ENCODE assay signal across 10 mouse cellular contexts in genomic region chr10:127519903-127520713, GRCm38 (mm10). TPM values are rescaled to one million over a fixed set of nuclear protein-coding genes. Genes with fewer than 3 reads are reported as not detected.
DNase-seq lines count a peak whose midpoint lies in the region; ATAC-seq and TF ChIP-seq lines count a peak whose summit lies in the region.
"Had no signal": no experiment of that assay in that cellular context is flagged by ENCODE, and none has a peak within 500 bp of the region (broad histone marks: within the 10 kb centered on the region; RNA-seq: fewer than 3 reads in every experiment).

No protein-coding gene starts in this region.

- peaks cover 54% of the 10 kb centered on the region for H3K27me3 ChIP-seq in heart, embryonic 13.5 days (replicated peaks)
- H3K27me3 ChIP-seq in midbrain, embryonic 12.5 days = peaks cover 75% of the 10 kb centered on the region
- H3K27me3 ChIP-seq in midbrain, postnatal 0 days (ENCODE audit: insufficient read depth, low read length) = peaks cover under 1% of the 10 kb centered on the region; the same call in 1 of the 2 replicates
- H3K27me3 ChIP-seq in liver, embryonic 15.5 days = peaks cover 41% of the 10 kb centered on the region

- 88% methylated on average over 37 of the region's 37 CpGs for WGBS in heart, embryonic 13.5 days
- 91% methylated on average over 37 of the region's 37 CpGs for WGBS in midbrain, embryonic 12.5 days
- WGBS in midbrain, postnatal 0 days = 93% methylated on average over 36 of the region's 37 CpGs
- 89% methylated on average over 37 of the region's 37 CpGs for WGBS in liver, embryonic 15.5 days (ENCODE audit: insufficient replicate concordance)

- H3K4me3 ChIP-seq in heart, embryonic 13.5 days = no peak overlapping the region
- H3K4me3 ChIP-seq in midbrain, embryonic 12.5 days = no peak overlapping the region
- no peak overlapping the region for H3K4me3 ChIP-seq in midbrain, postnatal 0 days (ENCODE audit: low read depth, low read length)
- H3K4me3 ChIP-seq in bone marrow macrophage, adult 2 months (ENCODE audit: insufficient read depth, low read length) = peak overlapping the region; percentile 86; the same call in 1 of the 2 replicates
- peak overlapping the region; percentile 78 for H3K4me3 ChIP-seq in liver, embryonic 15.5 days (replicated peaks)
- H3K4me3 ChIP-seq: gastrocnemius, adult 2 months had no signal

- intact Hi-C loops in heart, postnatal 36 days (cut with DNase I) = no loop called here

- H3K4me2 ChIP-seq in heart, embryonic 13.5 days = peak overlapping the region; percentile 87; the same call in 1 of the 2 replicates
- 0 out of 2 replicates have a peak overlapping the region, but pooled peaks have one; percentile 78 for H3K4me2 ChIP-seq in midbrain, embryonic 12.5 days (replicated peaks)
- H3K4me2 ChIP-seq in midbrain, postnatal 0 days (ENCODE audit: low read depth, low read length, poor library complexity, severe bottlenecking) = no peak overlapping the region
- H3K4me2 ChIP-seq in liver, embryonic 15.5 days = peak overlapping the region; percentile 93

- no peak for TF ChIP-seq POLR2A in bone marrow macrophage, adult 2 months (IDR thresholded peaks at IDR 0.05; ENCODE audit: borderline replicate concordance, low read depth, low read length)

- no peak overlapping the region for H3K9ac ChIP-seq in heart, embryonic 13.5 days
- no peak overlapping the region for H3K9ac ChIP-seq in midbrain, embryonic 12.5 days (replicated peaks)
- no peak overlapping the region for H3K9ac ChIP-seq in midbrain, postnatal 0 days (replicated peaks; ENCODE audit: low read length, poor library complexity, severe bottlenecking)
- H3K9ac ChIP-seq in liver, embryonic 15.5 days = peak overlapping the region; percentile 77; the same call in 1 of the 2 replicates

- no peak for ATAC-seq in heart, embryonic 13.5 days (ENCODE audit: extremely low read depth, insufficient number of reproducible peaks, low FRiP score, low TSS enrichment)
- ATAC-seq in midbrain, embryonic 12.5 days (ENCODE audit: low FRiP score, low read depth) = no peak
- ATAC-seq in midbrain, postnatal 0 days (ENCODE audit: low FRiP score) = no peak
- ATAC-seq in liver, embryonic 15.5 days (ENCODE audit: insufficient read depth) = no peak
- ATAC-seq in monocyte, adult 5-6 weeks (replicated peaks; ENCODE audit: insufficient number of reproducible peaks, low FRiP score, low TSS enrichment, poor library complexity, severe bottlenecking) = no peak

- DNase-seq in heart, postnatal 36 days = no peak
- DNase-seq in midbrain, postnatal 0 days (ENCODE audit: low spot score) = no peak
- DNase-seq in gastrocnemius, adult 8-10 months (ENCODE audit: low spot score in 2 of 2) = no peak
- DNase-seq: gastrocnemius, adult 2 months had no signal

- no peaks in the 10 kb centered on the region for H3K9me3 ChIP-seq in heart, embryonic 13.5 days
- H3K9me3 ChIP-seq in midbrain, embryonic 12.5 days = 0 out of 2 replicates have a peak, but pooled peaks cover 3% of the 10 kb centered on the region
- H3K9me3 ChIP-seq in midbrain, postnatal 0 days (ENCODE audit: low read length) = no peaks in the 10 kb centered on the region
- H3K9me3 ChIP-seq in liver, embryonic 15.5 days (replicated peaks) = no peaks in the 10 kb centered on the region

- peaks cover 45% of the 10 kb centered on the region for H3K4me1 ChIP-seq in heart, embryonic 13.5 days
- peaks cover 51% of the 10 kb centered on the region for H3K4me1 ChIP-seq in midbrain, embryonic 12.5 days
- H3K4me1 ChIP-seq in midbrain, postnatal 0 days (ENCODE audit: insufficient read depth, low read length) = 0 out of 2 replicates have a peak, but pooled peaks cover 4% of the 10 kb centered on the region
- H3K4me1 ChIP-seq in bone marrow macrophage, adult 2 months (ENCODE audit: control insufficient read depth, insufficient read depth, low read length) = peaks cover 14% of the 10 kb centered on the region
- H3K4me1 ChIP-seq in liver, embryonic 15.5 days (replicated peaks) = peaks cover 65% of the 10 kb centered on the region

- H3K27ac ChIP-seq in heart, embryonic 13.5 days (replicated peaks) = no peak overlapping the region
- no peak overlapping the region for H3K27ac ChIP-seq in midbrain, embryonic 12.5 days (replicated peaks)
- no peak overlapping the region for H3K27ac ChIP-seq in midbrain, postnatal 0 days (ENCODE audit: low read depth, low read length)
- H3K27ac ChIP-seq in bone marrow macrophage, adult 2 months (ENCODE audit: insufficient read depth, low read depth, low read length) = no peak overlapping the region
- H3K27ac ChIP-seq in liver, embryonic 15.5 days (replicated peaks) = peak overlapping the region; percentile 87; the same call in 1 of the 2 replicates
- H3K27ac ChIP-seq: gastrocnemius, adult 2 months; macrophage had no signal

- H3K36me3 ChIP-seq in heart, embryonic 13.5 days = peaks cover 37% of the 10 kb centered on the region
- H3K36me3 ChIP-seq in midbrain, embryonic 12.5 days = peaks cover 25% of the 10 kb centered on the region
- H3K36me3 ChIP-seq in midbrain, postnatal 0 days (ENCODE audit: insufficient read depth, low read length) = peaks cover 19% of the 10 kb centered on the region
- H3K36me3 ChIP-seq in liver, embryonic 15.5 days (replicated peaks) = peaks cover 43% of the 10 kb centered on the region

- no peak for TF ChIP-seq CTCF in midbrain, postnatal 0 days (IDR thresholded peaks at IDR 0.05)
- TF ChIP-seq CTCF in bone marrow macrophage, adult 2 months (IDR thresholded peaks at IDR 0.05; ENCODE audit: low read depth, low read length) = no peak

RNA-seq across cellular contexts. Expression of gene Shmt2, which starts 2.1 kb away (rescaled TPM):
- polyA plus RNA-seq in heart, embryonic 13.5 days (2015; fragmentation: Nextera tagmentation; extraction: Ambion mirVana) = 78.3 and 84.5 TPM in 2 replicates
- 10 to 100 TPM; 43.8 to 44.3 TPM for total RNA-seq in heart, postnatal 36 days (2021)
- polyA plus RNA-seq in midbrain, embryonic 12.5 days (2016; fragmentation: Nextera tagmentation; extraction: Ambion mirVana) = 75.1 and 77.8 TPM in 2 replicates
- total RNA-seq in midbrain, postnatal 0 days (2014; rRNA removed) = 39.8 and 48.0 TPM in 2 replicates
- 32.8 and 34.2 TPM in 2 replicates for polyA plus RNA-seq in midbrain, postnatal 0 days (2015; fragmentation: Nextera tagmentation; extraction: Ambion mirVana)
- polyA plus RNA-seq in bone marrow macrophage, adult 2 months (2012; ENCODE audit: insufficient read depth, insufficient read length, missing spikeins) = 21.0 and 22.8 TPM in 2 replicates
- 138 and 159 TPM in 2 replicates for polyA plus RNA-seq in liver, embryonic 15.5 days (2015; fragmentation: Nextera tagmentation; extraction: Ambion mirVana)
- total RNA-seq in monocyte, adult 5-6 weeks (2017) = 7.9 to 28.8 TPM (median 11.5 TPM) in 3 replicates
- total RNA-seq in gastrocnemius, adult 8-10 months (2022) = 10 to 100 TPM; 20.3 to 23.0 (median 22.8) TPM

RNA-seq across cellular contexts. Expression of gene Ndufa4l2, which starts 5.3 kb away (rescaled TPM):
- polyA plus RNA-seq in heart, embryonic 13.5 days (2015; fragmentation: Nextera tagmentation; extraction: Ambion mirVana) = 14.2 and 18.1 TPM in 2 replicates
- total RNA-seq in heart, postnatal 36 days (2021) = 10 to 100 TPM; 26.0 to 27.6 TPM
- polyA plus RNA-seq in midbrain, embryonic 12.5 days (2016; fragmentation: Nextera tagmentation; extraction: Ambion mirVana) = 7.0 and 7.6 TPM in 2 replicates
- total RNA-seq in midbrain, postnatal 0 days (2014; rRNA removed) = 16.2 and 16.6 TPM in 2 replicates
- 18.7 and 19.9 TPM in 2 replicates for polyA plus RNA-seq in midbrain, postnatal 0 days (2015; fragmentation: Nextera tagmentation; extraction: Ambion mirVana)
- polyA plus RNA-seq in bone marrow macrophage, adult 2 months (2012; ENCODE audit: insufficient read depth, insufficient read length, missing spikeins) = not detected in 2 replicates
- 20.7 and 42.1 TPM in 2 replicates for polyA plus RNA-seq in liver, embryonic 15.5 days (2015; fragmentation: Nextera tagmentation; extraction: Ambion mirVana)
- not detected in 3 replicates for total RNA-seq in monocyte, adult 5-6 weeks (2017)
- total RNA-seq in gastrocnemius, adult 8-10 months (2022) = 10 to 100 TPM in 1 of 4 experiments, 1 to 10 TPM in 3; 4.6 to 11.1 (median 7.6) TPM
- polyA plus RNA-seq: macrophage had no signal

RNA-seq across cellular contexts. Expression of gene Nxph4, which starts 14.3 kb away (rescaled TPM):
- polyA plus RNA-seq in heart, embryonic 13.5 days (2015; fragmentation: Nextera tagmentation; extraction: Ambion mirVana) = 0.62 TPM in 2 replicates
- under 1 TPM; 0.28 to 0.41 TPM for total RNA-seq in heart, postnatal 36 days (2021)
- polyA plus RNA-seq in midbrain, embryonic 12.5 days (2016; fragmentation: Nextera tagmentation; extraction: Ambion mirVana) = 55.9 and 58.2 TPM in 2 replicates
- total RNA-seq in midbrain, postnatal 0 days (2014; rRNA removed) = 11.8 and 22.6 TPM in 2 replicates
- 68.9 and 72.4 TPM in 2 replicates for polyA plus RNA-seq in midbrain, postnatal 0 days (2015; fragmentation: Nextera tagmentation; extraction: Ambion mirVana)
- polyA plus RNA-seq in bone marrow macrophage, adult 2 months (2012; ENCODE audit: insufficient read depth, insufficient read length, missing spikeins) = not detected in 2 replicates
- polyA plus RNA-seq in liver, embryonic 15.5 days (2015; fragmentation: Nextera tagmentation; extraction: Ambion mirVana) = 0.07 TPM in 1 of 2 replicates, not detected in the other
- total RNA-seq in monocyte, adult 5-6 weeks (2017) = not detected in 3 replicates
- total RNA-seq in gastrocnemius, adult 8-10 months (2022) = under 1 TPM in 2 of 4 experiments, not detected in 2; 0.16 to 0.27 TPM
- polyA plus RNA-seq: macrophage had no signal

RNA-seq across cellular contexts. Expression of gene Stac3, which starts 18.6 kb away (rescaled TPM):
- 0.76 and 1.0 TPM in 2 replicates for polyA plus RNA-seq in heart, embryonic 13.5 days (2015; fragmentation: Nextera tagmentation; extraction: Ambion mirVana)
- total RNA-seq in heart, postnatal 36 days (2021) = under 1 TPM; 0.51 to 0.64 TPM
- 0.89 and 1.6 TPM in 2 replicates for polyA plus RNA-seq in midbrain, embryonic 12.5 days (2016; fragmentation: Nextera tagmentation; extraction: Ambion mirVana)
- 1.2 and 2.3 TPM in 2 replicates for total RNA-seq in midbrain, postnatal 0 days (2014; rRNA removed)
- 0.51 and 1.0 TPM in 2 replicates for polyA plus RNA-seq in midbrain, postnatal 0 days (2015; fragmentation: Nextera tagmentation; extraction: Ambion mirVana)
- polyA plus RNA-seq in bone marrow macrophage, adult 2 months (2012; ENCODE audit: insufficient read depth, insufficient read length, missing spikeins) = 1.5 and 2.7 TPM in 2 replicates
- polyA plus RNA-seq in liver, embryonic 15.5 days (2015; fragmentation: Nextera tagmentation; extraction: Ambion mirVana) = 1.0 and 1.2 TPM in 2 replicates
- 0.32 to 9.8 TPM (median 1.4 TPM) in 3 replicates for total RNA-seq in monocyte, adult 5-6 weeks (2017)
- total RNA-seq in gastrocnemius, adult 8-10 months (2022) = 100 to 1,000 TPM; 386 to 447 (median 408) TPM

Comparison
In these comparisons a context has a peak if more than half of its experiments do, and no peak if none do; other contexts are left out.
1. H3K4me3 ChIP-seq: peak in bone marrow macrophage, adult 2 months (single experiment) and liver, embryonic 15.5 days (single experiment); none in heart, embryonic 13.5 days (single experiment), midbrain, embryonic 12.5 days (single experiment) and midbrain, postnatal 0 days (single experiment).
2. RNA of gene Nxph4, which starts 14.3 kb away (polyA plus RNA-seq): 68.9 to 72.4 TPM in midbrain, postnatal 0 days and 55.9 to 58.2 TPM in midbrain, embryonic 12.5 days; 0.62 TPM in heart, embryonic 13.5 days, 0.07 TPM in liver, embryonic 15.5 days and not detected in bone marrow macrophage, adult 2 months; every median in the first group is over 10 times any median in the second.